Mouse (Mus musculus) CH12.LX (cell line): ENCODE measurements around the gene Creb3l2. TPM values are rescaled to one million over a fixed set of nuclear protein-coding genes. Genes with fewer than 3 reads are reported as not detected.

Source experiments
- DNase-seq: peaks from one replicate; pipeline ENCODE4 v3.0.0-alpha.2; 2013; ENCODE audit errors: extremely low read depth
- H3K27ac ChIP-seq: 2 replicates; pipeline ENCODE4 v1.5.1; 2012; ENCODE audit warnings: low read depth, mild to moderate bottlenecking, control low read depth, moderate library complexity; ENCODE audit not compliant: insufficient read depth
- H3K27me3 ChIP-seq: replicated peaks from 2 replicates; pipeline ENCODE3; 2012; ENCODE audit warnings: inconsistent platforms
- H3K36me3 ChIP-seq, 2 experiments: replicated peaks in 1 of 2; 2 replicates each; pipeline versions ENCODE3 to v1.6.1; 2012; ENCODE audit warnings: inconsistent platforms in 1 of 2, low read length in 1 of 2, mild to moderate bottlenecking in 1 of 2, mixed read lengths in 1 of 2, moderate library complexity in 1 of 2; ENCODE audit not compliant: control insufficient read depth in 1 of 2, insufficient read depth in 1 of 2
- H3K4me1 ChIP-seq, 2 experiments: 2 replicates each; pipeline ENCODE4 v1.6.1; 2012; ENCODE audit warnings: inconsistent platforms in 1 of 2, moderate library complexity in 1 of 2; ENCODE audit not compliant: insufficient read depth in 2 of 2, control insufficient read depth in 1 of 2
- H3K4me2 ChIP-seq: 2 replicates; pipeline ENCODE4 v1.6.1; 2012; ENCODE audit warnings: low read depth, mild to moderate bottlenecking, control low read depth; ENCODE audit not compliant: poor library complexity, insufficient read depth, severe bottlenecking
- H3K4me3 ChIP-seq, 3 experiments: fragments of 150-350 bp in 1 of 3; sonication (generic) in 1 of 3; replicated peaks in 1 of 3; 2 replicates each; pipeline versions ENCODE3 to v1.5.1; 2011 to 2012; ENCODE audit warnings: low read depth in 2 of 3, low read length in 2 of 3, mild to moderate bottlenecking in 2 of 3, moderate library complexity in 2 of 3, control low read depth in 1 of 3, improper control_type of control experiment in 1 of 3, inconsistent platforms in 1 of 3, mixed read lengths in 1 of 3; ENCODE audit not compliant: poor library complexity in 1 of 3
- H3K79me2 ChIP-seq: replicated peaks from 2 replicates; pipeline ENCODE4 v1.6.1; 2012; ENCODE audit warnings: mild to moderate bottlenecking, moderate library complexity; ENCODE audit not compliant: control insufficient read depth, poor library complexity, insufficient read depth, severe bottlenecking; ENCODE audit errors: extremely low read depth
- H3K9ac ChIP-seq: 2 replicates; pipeline ENCODE4 v1.6.1; 2012; ENCODE audit warnings: low read depth, mild to moderate bottlenecking, control low read depth, moderate library complexity; ENCODE audit not compliant: insufficient read depth
- H3K9me3 ChIP-seq: replicated peaks from 2 replicates; pipeline ENCODE3; 2012; ENCODE audit warnings: low read length, inconsistent platforms, mixed read lengths
- CTCF ChIP-seq, 2 experiments: IDR thresholded peaks in 1 of 2; conservative IDR thresholded peaks in 1 of 2; 2 replicates each; pipeline ENCODE4 v1.5.1; 2011 to 2012; ENCODE audit warnings: low read depth in 2 of 2, low read length in 2 of 2, improper control_type of control experiment in 1 of 2, inconsistent platforms in 1 of 2, mild to moderate bottlenecking in 1 of 2, moderate library complexity in 1 of 2
- ELF1 ChIP-seq: IDR thresholded peaks from 2 replicates; pipeline ENCODE4 v1.6.1; 2014; ENCODE audit warnings: low read depth, mild to moderate bottlenecking, inconsistent platforms, low read length, improper control_type of control experiment
- EP300 ChIP-seq: IDR thresholded peaks from 2 replicates; pipeline ENCODE4 v1.6.1; 2011; ENCODE audit warnings: low read length, improper control_type of control experiment
- ETS1 ChIP-seq: conservative IDR thresholded peaks from 2 replicates; pipeline ENCODE4 v1.6.1; 2012; ENCODE audit warnings: low read depth, mild to moderate bottlenecking, inconsistent platforms, low read length, improper control_type of control experiment, moderate library complexity
- GABPA ChIP-seq: IDR thresholded peaks from 2 replicates; pipeline ENCODE4 v1.6.1; 2012; ENCODE audit warnings: low read depth, low read length, improper control_type of control experiment, inconsistent platforms; ENCODE audit not compliant: insufficient replicate concordance
- HCFC1 ChIP-seq: IDR thresholded peaks from 2 replicates; pipeline ENCODE4 v1.6.1; 2012; ENCODE audit warnings: low read depth, mild to moderate bottlenecking, inconsistent platforms, low read length, improper control_type of control experiment
- IRF4 ChIP-seq: IDR thresholded peaks from 2 replicates; pipeline ENCODE4 v1.6.1; 2014; ENCODE audit warnings: low read depth, mild to moderate bottlenecking, inconsistent platforms, low read length, improper control_type of control experiment
- JUN ChIP-seq: IDR thresholded peaks from 2 replicates; pipeline ENCODE4 v1.6.1; 2011; ENCODE audit warnings: low read depth, mild to moderate bottlenecking, low read length, improper control_type of control experiment, moderate library complexity; ENCODE audit not compliant: insufficient read depth
- JUND ChIP-seq: conservative IDR thresholded peaks from 2 replicates; pipeline ENCODE4 v1.6.1; 2011; ENCODE audit warnings: low read depth, low read length, improper control_type of control experiment
- MAFK ChIP-seq: IDR thresholded peaks from 2 replicates; pipeline ENCODE4 v1.6.1; 2011; ENCODE audit warnings: low read length, improper control_type of control experiment; ENCODE audit not compliant: insufficient replicate concordance
- MAX ChIP-seq: IDR thresholded peaks from 2 replicates; pipeline ENCODE4 v1.6.1; 2011; ENCODE audit warnings: low read length, improper control_type of control experiment
- MEF2A ChIP-seq: IDR thresholded peaks from 2 replicates; pipeline ENCODE4 v1.6.1; 2014; ENCODE audit warnings: low read depth, mild to moderate bottlenecking, inconsistent platforms, low read length, improper control_type of control experiment, borderline replicate concordance
- MXI1 ChIP-seq: IDR thresholded peaks from 2 replicates; pipeline ENCODE4 v1.6.1; 2011; ENCODE audit warnings: mild to moderate bottlenecking, low read depth, low read length, improper control_type of control experiment
- MYC ChIP-seq: IDR thresholded peaks from 2 replicates; pipeline ENCODE4 v1.6.1; 2011; ENCODE audit warnings: low read depth, mild to moderate bottlenecking, improper control_type of control experiment, low read length
- NELFE ChIP-seq: IDR thresholded peaks from 2 replicates; pipeline ENCODE4 v1.6.1; 2011; ENCODE audit warnings: low read depth, low read length, improper control_type of control experiment
- PAX5 ChIP-seq: IDR thresholded peaks from 2 replicates; pipeline ENCODE4 v1.6.1; 2012; ENCODE audit warnings: low read length, inconsistent platforms, mixed read lengths
- POLR2A ChIP-seq: IDR thresholded peaks from 2 replicates; pipeline ENCODE4 v1.6.1; 2011; ENCODE audit warnings: low read depth, mild to moderate bottlenecking, improper control_type of control experiment, low read length
- RCOR1 ChIP-seq: conservative IDR thresholded peaks from 2 replicates; pipeline ENCODE4 v1.6.1; 2012; ENCODE audit warnings: low read depth, mild to moderate bottlenecking, inconsistent platforms, low read length, improper control_type of control experiment
- TBP ChIP-seq: conservative IDR thresholded peaks from 2 replicates; pipeline ENCODE4 v1.6.1; 2011; ENCODE audit warnings: low read depth, low read length, improper control_type of control experiment
- TCF12 ChIP-seq: IDR thresholded peaks from 2 replicates; pipeline ENCODE4 v1.6.1; 2014; ENCODE audit warnings: low read depth, mild to moderate bottlenecking, inconsistent platforms, low read length, improper control_type of control experiment
- UBTF ChIP-seq: IDR thresholded peaks from 2 replicates; pipeline ENCODE4 v1.6.1; 2012; ENCODE audit warnings: low read depth, mild to moderate bottlenecking, inconsistent platforms, low read length, improper control_type of control experiment, moderate library complexity
- USF2 ChIP-seq: conservative IDR thresholded peaks from 2 replicates; pipeline ENCODE4 v1.6.1; 2011; ENCODE audit warnings: low read depth, low read length, improper control_type of control experiment
- ZKSCAN1 ChIP-seq: IDR thresholded peaks from 2 replicates; pipeline ENCODE4 v1.6.1; 2012; ENCODE audit warnings: low read depth, inconsistent platforms, low read length, improper control_type of control experiment, borderline replicate concordance
- dilution Hi-C: fragments of 300-500 bp; cut with MboI; formaldehyde crosslinking; loops from 2 replicates; pipeline ENCODE4 v1.14.3; 2020; ENCODE audit warnings: low sequenced_read_pairs; ENCODE audit not compliant: extremely low pct_unique_long_range_greater_than_20kb, extremely low pct_ligation_motif_present
- in situ Hi-C: fragments of 300-500 bp; cut with MboI; formaldehyde crosslinking; loops from 3 replicates; pipeline ENCODE4 v1.14.3; 2019; ENCODE audit warnings: low sequenced_read_pairs, low pct_ligation_motif_present, low pct_unique_long_range_greater_than_20kb, mixed read lengths
- polyA plus RNA-seq: library from polyadenylated mRNA; unstranded; fragments of >175 nt; gene quantifications from 2 replicates; pipeline ENCODE4 v1.2.1, GENCODE M21; 2012; ENCODE audit warnings: low read depth; ENCODE audit not compliant: insufficient read length
- total RNA-seq, 2 experiments: library from RNA; depleted of rRNA; stranded (reverse); fragments of 300-350 nt in 1 of 2; fragments of >200 nt in 1 of 2; gene quantifications; 2 replicates each; pipeline ENCODE4 v1.2.3; 2012 to 2014

Gene Creb3l2
- total and polyA plus RNA-seq, 3 experiments, result 1.5 to 8.5 (median 7.0) TPM

GRCm38 (mm10) chr6:37297744-37298482 lies 144.0 kb downstream of the Creb3l2 start (continued):
- TF ChIP-seq EP300 (peak; percentile 54; the same call in 1 of the 2 replicates), RCOR1 (no peak), IRF4 (peak; percentile 69), UBTF (no peak), MXI1 (peak; percentile 60; the same call in 1 of the 2 replicates), USF2 (no peak), MYC (peak; percentile 78), MAFK (no peak)

GRCm38 (mm10) chr6:37292068-37292467 lies 149.9 kb downstream of the Creb3l2 start:
- Histone ChIP-seq H3K36me3 (peaks cover 0 to 12% of the 10 kb centered on the region in 2 experiments), H3K9ac (no peak overlapping the region), H3K4me1 (peaks cover 15 to 54% of the 10 kb centered on the region in 2 experiments), H3K79me2 (no peaks in the 10 kb centered on the region), H3K4me2 (no peak overlapping the region), H3K9me3 (no peaks in the 10 kb centered on the region), H3K4me3 (no peak overlapping the region), H3K27me3 (no peaks in the 10 kb centered on the region), H3K27ac (no peak overlapping the region)
- DNase-seq, result no peak
- in situ Hi-C loops, result no loop called here
- dilution Hi-C loops, result no loop called here
- TF ChIP-seq USF2 (no peak), NELFE (no peak), MEF2A (peak; percentile 15; the same call in 1 of the 2 replicates)

- Histone ChIP-seq H3K9me3 (no peaks in the 10 kb centered on the region), H3K9ac (no peak overlapping the region), H3K4me1 (peaks cover 12 to 53% of the 10 kb centered on the region in 2 experiments)
- TF ChIP-seq JUND (no peak), CTCF (conservative IDR thresholded peaks at IDR 0.05 in 1 of 2, IDR thresholded peaks at IDR 0.05 in 1 of 2; ENCODE audit: low read depth in 2 of 2, low read length in 2 of 2) (no peak), UBTF (no peak), MXI1 (no peak), NELFE (no peak), HCFC1 (no peak), JUN (no peak), ZKSCAN1 (no peak), ETS1 (no peak), GABPA (no peak), POLR2A (no peak), TBP (no peak), MYC (no peak), PAX5 (no peak), USF2 (no peak), RCOR1 (no peak), MEF2A (no peak), MAX (no peak), TCF12 (no peak), ELF1 (no peak)
- TF ChIP-seq, all 38 proteins: peak for 0
- no peaks in the 10 kb centered on the region for H3K79me2 ChIP-seq
- no peak for DNase-seq
- H3K27ac ChIP-seq, result no peak overlapping the region
- H3K27me3 ChIP-seq, result no peaks in the 10 kb centered on the region
- no peak overlapping the region for H3K4me2 ChIP-seq
- H3K36me3 ChIP-seq, result peaks cover 0 to 18% of the 10 kb centered on the region in 2 experiments
- dilution Hi-C loops, result no loop called here
- in situ Hi-C loops, result no loop called here
- H3K4me3 ChIP-seq, result no peak overlapping the region
These were observed 150.8 kb downstream of the Creb3l2 start for GRCm38 (mm10) chr6:37291171-37291570.
